Mouse (Mus musculus): ENCODE results near the gene Olfr1166. TPM values are rescaled to one million over a fixed set of nuclear protein-coding genes. Genes with fewer than 3 reads are reported as not detected.

Gene Olfr1166
- polyA plus RNA-seq (2014; fragmentation: Illumina TruSeq; extraction: RNeasy Lipid Tissue Mini Kit (QIAGEN cat#74804); ENCODE audit: low read depth, low replicate concordance): not detected

DNA sequence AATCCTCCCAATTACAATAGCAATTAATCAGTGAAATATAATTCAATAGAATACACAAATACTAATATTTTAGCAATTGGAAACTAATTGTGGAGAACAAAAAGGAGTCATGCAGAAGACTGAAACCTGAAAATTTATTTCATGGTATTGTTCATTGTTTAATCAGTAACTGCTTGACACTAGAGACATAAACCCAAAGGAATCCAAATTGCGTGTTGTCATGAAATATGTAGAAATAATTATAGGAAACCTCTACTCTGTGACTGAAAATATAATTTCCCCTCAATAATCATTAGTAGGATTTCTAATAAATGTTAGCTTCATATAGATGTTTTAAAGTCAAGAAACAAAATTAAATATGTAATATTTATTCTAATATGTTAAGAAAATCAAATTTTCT is at the start of gene Olfr1166:
Gene Olfr1166, minus strand, starts transcription at position 101 of the 400 bp plus-strand sequence.

GRCm38 (mm10) chr2:88155093-88155492 is 27.0 kb upstream of the Olfr1166 start, which contains the start of gene Olfr1167:
Gene Olfr1167, minus strand, starts transcription at chr2:88155193.

GRCm38 (mm10) chr2:88093866-88094265 is 34.2 kb downstream of the Olfr1166 start, which contains the start of gene Olfr1164:
Gene Olfr1164, minus strand, starts transcription at chr2:88093966.

Other genes with a start within 250 kb of the Olfr1166 start
- not detected for gene Olfr1153, start 233.3 kb downstream of the Olfr1166 start, polyA plus RNA-seq (2014; fragmentation: Illumina TruSeq; extraction: RNeasy Lipid Tissue Mini Kit (QIAGEN cat#74804); ENCODE audit: low read depth, low replicate concordance)
- gene Olfr1154, start 223.1 kb downstream of the Olfr1166 start, polyA plus RNA-seq (2014; fragmentation: Illumina TruSeq; extraction: RNeasy Lipid Tissue Mini Kit (QIAGEN cat#74804); ENCODE audit: low read depth, low replicate concordance): not detected
- not detected for gene Olfr1155, start 183.1 kb downstream of the Olfr1166 start, polyA plus RNA-seq (2014; fragmentation: Illumina TruSeq; extraction: RNeasy Lipid Tissue Mini Kit (QIAGEN cat#74804); ENCODE audit: low read depth, low replicate concordance)
- not detected for gene Olfr1156, start 175.2 kb downstream of the Olfr1166 start, polyA plus RNA-seq (2014; fragmentation: Illumina TruSeq; extraction: RNeasy Lipid Tissue Mini Kit (QIAGEN cat#74804); ENCODE audit: low read depth, low replicate concordance)
- gene Olfr1157, start 160.0 kb downstream of the Olfr1166 start, polyA plus RNA-seq (2014; fragmentation: Illumina TruSeq; extraction: RNeasy Lipid Tissue Mini Kit (QIAGEN cat#74804); ENCODE audit: low read depth, low replicate concordance): not detected
- gene Olfr74, start 153.6 kb downstream of the Olfr1166 start, polyA plus RNA-seq (2014; fragmentation: Illumina TruSeq; extraction: RNeasy Lipid Tissue Mini Kit (QIAGEN cat#74804); ENCODE audit: low read depth, low replicate concordance): not detected
- gene Olfr1158, start 138.2 kb downstream of the Olfr1166 start, polyA plus RNA-seq (2014; fragmentation: Illumina TruSeq; extraction: RNeasy Lipid Tissue Mini Kit (QIAGEN cat#74804); ENCODE audit: low read depth, low replicate concordance): not detected
- gene Olfr1160, start 120.0 kb downstream of the Olfr1166 start, polyA plus RNA-seq (2014; fragmentation: Illumina TruSeq; extraction: RNeasy Lipid Tissue Mini Kit (QIAGEN cat#74804); ENCODE audit: low read depth, low replicate concordance): not detected
- not detected for gene Olfr1161, start 105.5 kb downstream of the Olfr1166 start, polyA plus RNA-seq (2014; fragmentation: Illumina TruSeq; extraction: RNeasy Lipid Tissue Mini Kit (QIAGEN cat#74804); ENCODE audit: low read depth, low replicate concordance)
- gene Olfr73, start 90.6 kb downstream of the Olfr1166 start, polyA plus RNA-seq (2014; fragmentation: Illumina TruSeq; extraction: RNeasy Lipid Tissue Mini Kit (QIAGEN cat#74804); ENCODE audit: low read depth, low replicate concordance): not detected
- not detected for gene Olfr1162, start 77.1 kb downstream of the Olfr1166 start, polyA plus RNA-seq (2014; fragmentation: Illumina TruSeq; extraction: RNeasy Lipid Tissue Mini Kit (QIAGEN cat#74804); ENCODE audit: low read depth, low replicate concordance)
- not detected for gene Olfr1163, start 56.4 kb downstream of the Olfr1166 start, polyA plus RNA-seq (2014; fragmentation: Illumina TruSeq; extraction: RNeasy Lipid Tissue Mini Kit (QIAGEN cat#74804); ENCODE audit: low read depth, low replicate concordance)
- not detected for gene Olfr1164, start 34.3 kb downstream of the Olfr1166 start, polyA plus RNA-seq (2014; fragmentation: Illumina TruSeq; extraction: RNeasy Lipid Tissue Mini Kit (QIAGEN cat#74804); ENCODE audit: low read depth, low replicate concordance)
- not detected for gene Olfr1167, start 26.9 kb upstream of the Olfr1166 start, polyA plus RNA-seq (2014; fragmentation: Illumina TruSeq; extraction: RNeasy Lipid Tissue Mini Kit (QIAGEN cat#74804); ENCODE audit: low read depth, low replicate concordance)
- gene Olfr1168, start 53.6 kb upstream of the Olfr1166 start, polyA plus RNA-seq (2014; fragmentation: Illumina TruSeq; extraction: RNeasy Lipid Tissue Mini Kit (QIAGEN cat#74804); ENCODE audit: low read depth, low replicate concordance): not detected
- gene Olfr1170, start 100.1 kb upstream of the Olfr1166 start, polyA plus RNA-seq (2014; fragmentation: Illumina TruSeq; extraction: RNeasy Lipid Tissue Mini Kit (QIAGEN cat#74804); ENCODE audit: low read depth, low replicate concordance): not detected
- not detected for gene Olfr1173, start 151.6 kb upstream of the Olfr1166 start, polyA plus RNA-seq (2014; fragmentation: Illumina TruSeq; extraction: RNeasy Lipid Tissue Mini Kit (QIAGEN cat#74804); ENCODE audit: low read depth, low replicate concordance)
- gene Olfr1174-ps, start 186.9 kb upstream of the Olfr1166 start, polyA plus RNA-seq (2014; fragmentation: Illumina TruSeq; extraction: RNeasy Lipid Tissue Mini Kit (QIAGEN cat#74804); ENCODE audit: low read depth, low replicate concordance): not detected
- gene Olfr1175-ps, start 198.9 kb upstream of the Olfr1166 start, polyA plus RNA-seq (2014; fragmentation: Illumina TruSeq; extraction: RNeasy Lipid Tissue Mini Kit (QIAGEN cat#74804); ENCODE audit: low read depth, low replicate concordance): not detected
- not detected for gene Olfr1176, start 208.4 kb upstream of the Olfr1166 start, polyA plus RNA-seq (2014; fragmentation: Illumina TruSeq; extraction: RNeasy Lipid Tissue Mini Kit (QIAGEN cat#74804); ENCODE audit: low read depth, low replicate concordance)
- gene Olfr1177-ps, start 218.2 kb upstream of the Olfr1166 start, polyA plus RNA-seq (2014; fragmentation: Illumina TruSeq; extraction: RNeasy Lipid Tissue Mini Kit (QIAGEN cat#74804); ENCODE audit: low read depth, low replicate concordance): not detected